Mouse (Mus musculus) olfactory bulb, adult 2 months (tissue): ENCODE data around the gene Iqck. TPM values are rescaled to one million over a fixed set of nuclear protein-coding genes. Genes with fewer than 3 reads are reported as not detected.

Source experiments
- H3K27ac ChIP-seq: fragments of 200-500 bp; 2 replicates; pipeline ENCODE4 v1.5.1; 2012; ENCODE audit warnings: low read depth, low read length; ENCODE audit not compliant: insufficient read depth
- H3K4me1 ChIP-seq: fragments of 200-500 bp; 2 replicates; pipeline ENCODE4 v1.6.1; 2012; ENCODE audit warnings: low read length; ENCODE audit not compliant: control insufficient read depth, insufficient read depth
- H3K4me3 ChIP-seq: fragments of 200-500 bp; 2 replicates; pipeline ENCODE4 v1.5.1; 2012; ENCODE audit warnings: mild to moderate bottlenecking, low read depth, low read length, moderate library complexity; ENCODE audit not compliant: insufficient read depth
- CTCF ChIP-seq: fragments of 200-500 bp; IDR thresholded peaks from 2 replicates; pipeline ENCODE4 v1.5.1; 2012; ENCODE audit warnings: low read depth, mild to moderate bottlenecking, low read length, moderate library complexity; ENCODE audit not compliant: insufficient read depth
- POLR2A ChIP-seq: fragments of 200-500 bp; IDR thresholded peaks from 2 replicates; pipeline ENCODE4 v1.6.1; 2012; ENCODE audit warnings: mild to moderate bottlenecking, low read depth, low read length, moderate library complexity; ENCODE audit not compliant: insufficient read depth
- WGBS: fragments of 180-500 bp; shearing (Covaris S2); methylation state at CpG from one replicate; pipeline ENCODE4 v1.1.7; 2018; 5-methylcytosine and 5-hydroxymethylcytosine counted together
- polyA plus RNA-seq: library from polyadenylated mRNA; stranded (reverse); fragments of >200 nt; gene quantifications from 2 replicates; pipeline ENCODE4 v1.2.4, GENCODE M21; 2012; ENCODE audit warnings: low replicate concordance; ENCODE audit not compliant: missing spikeins, insufficient read depth, insufficient read length

Gene Iqck
- polyA plus RNA-seq, 1 experiment = not detected

GRCm38 (mm10) chr7:118948677-118949282 is 93.2 kb downstream of the Iqck start:
- Histone ChIP-seq H3K27ac (no peak overlapping the region; the same call in 1 of the 2 replicates), H3K4me3 (no peak overlapping the region), H3K4me1 (peaks cover 13% of the 10 kb centered on the region)
- 57% methylated on average over 2 of the region's 2 CpGs for WGBS
- TF ChIP-seq POLR2A (no peak), CTCF (no peak)

- H3K4me3 ChIP-seq = no peak overlapping the region
- 35% methylated on average over 7 of the region's 7 CpGs for WGBS
- H3K4me1 ChIP-seq = peaks cover 17% of the 10 kb centered on the region
- no peak for TF ChIP-seq POLR2A
- TF ChIP-seq CTCF = no peak
- H3K27ac ChIP-seq = peak overlapping the region; percentile 69
These were observed 94.2 kb downstream of the Iqck start for GRCm38 (mm10) chr7:118949749-118950148.

- Histone ChIP-seq H3K27ac (peak overlapping the region; percentile 78), H3K4me1 (peaks cover 20% of the 10 kb centered on the region), H3K4me3 (no peak overlapping the region)
- no peak for TF ChIP-seq CTCF
- no peak for TF ChIP-seq POLR2A
- 22% methylated on average over 11 of the region's 11 CpGs for WGBS
These were observed 98.2 kb downstream of the Iqck start for GRCm38 (mm10) chr7:118953626-118954282.

- WGBS = 83% methylated on average over 1 of the region's 1 CpGs
- TF ChIP-seq CTCF (no peak), POLR2A (no peak)
These were observed 99.4 kb downstream of the Iqck start for GRCm38 (mm10) chr7:118954968-118955367.

GRCm38 (mm10) chr7:118956616-118957246 is 101.2 kb downstream of the Iqck start:
- Histone ChIP-seq H3K4me3 (no peak overlapping the region), H3K27ac (peak overlapping the region; percentile 91), H3K4me1 (peaks cover 30% of the 10 kb centered on the region)
- TF ChIP-seq POLR2A = no peak
- TF ChIP-seq CTCF = no peak
- WGBS = 29% methylated on average over 4 of the region's 4 CpGs

More at GRCm38 (mm10) chr7:118954968-118955367, 99.4 kb downstream of the Iqck start:
- peak overlapping the region; percentile 62 for H3K27ac ChIP-seq
- H3K4me3 ChIP-seq = no peak overlapping the region
- peaks cover 22% of the 10 kb centered on the region for H3K4me1 ChIP-seq

- H3K27ac ChIP-seq = peak overlapping the region; percentile 98
- no peak overlapping the region for H3K4me3 ChIP-seq
- TF ChIP-seq POLR2A (no peak), CTCF (no peak)
- peaks cover 18% of the 10 kb centered on the region for H3K4me1 ChIP-seq
- 11% methylated on average over 7 of the region's 7 CpGs for WGBS
These were observed 103.7 kb downstream of the Iqck start for GRCm38 (mm10) chr7:118959209-118959608.

GRCm38 (mm10) chr7:118964777-118965176 is 109.2 kb downstream of the Iqck start:
- no peak overlapping the region for H3K4me3 ChIP-seq
- TF ChIP-seq CTCF = no peak
- TF ChIP-seq POLR2A = no peak
- 7% methylated on average over 2 of the region's 3 CpGs for whole genome bisulfite sequencing
- peak overlapping the region; percentile 83 for H3K27ac ChIP-seq
- H3K4me1 ChIP-seq = peaks cover 26% of the 10 kb centered on the region

GRCm38 (mm10) chr7:118965198-118965597 is 109.6 kb downstream of the Iqck start:
- Histone ChIP-seq H3K27ac (peak overlapping the region; percentile 83), H3K4me3 (no peak overlapping the region), H3K4me1 (peaks cover 22% of the 10 kb centered on the region)
- TF ChIP-seq CTCF (no peak), POLR2A (no peak)
- WGBS = 11% methylated on average over 7 of the region's 7 CpGs

GRCm38 (mm10) chr7:118968870-118969269 is 113.3 kb downstream of the Iqck start:
- 72% methylated on average over 3 of the region's 3 CpGs for WGBS
- Histone ChIP-seq H3K27ac (peak overlapping the region; percentile 53; the same call in 1 of the 2 replicates), H3K4me1 (peaks cover 26% of the 10 kb centered on the region), H3K4me3 (no peak overlapping the region)
- TF ChIP-seq CTCF (no peak), POLR2A (no peak)
